Mouse (Mus musculus) c-Kit-positive CD71-negative TER-119-negative erythroid progenitor cells, embryonic 14.5 days (primary cell): ENCODE data around the gene Bcl2l15.
A peak's percentile ranks its signal among the peaks of the same experiment; 100 is the strongest.
"Not testable (repeated sequence)": the region's sequence is repeated elsewhere in the genome, so short reads cannot be mapped to it uniquely, and the experiment has no call there.

Source experiments
- DNase-seq: peaks from one replicate; pipeline ENCODE4 v3.0.0-alpha.2; 2013; ENCODE audit warnings: low read depth

The Bcl2l15 gene

DNA sequence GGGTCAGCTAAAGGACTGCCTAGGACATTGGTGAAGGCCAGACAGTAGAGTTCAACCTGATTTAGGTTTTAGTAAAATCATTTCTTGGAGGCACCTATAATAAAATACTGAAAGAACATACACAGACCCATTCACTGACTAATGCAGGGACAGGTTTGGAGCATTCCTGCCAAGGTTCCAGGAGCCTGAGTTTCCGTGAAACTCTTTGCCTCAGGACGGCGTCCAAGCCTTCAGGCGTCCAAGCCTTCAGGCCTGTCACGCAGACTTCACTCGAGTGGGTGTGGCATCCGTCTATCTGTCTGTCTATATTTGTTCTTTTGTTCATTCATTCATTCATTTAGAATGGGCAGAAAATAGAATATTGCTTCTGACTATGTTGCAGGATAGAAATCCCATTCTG, 1.3 kb upstream of the Bcl2l15 start:
- DNase-seq, result no peak

DNA sequence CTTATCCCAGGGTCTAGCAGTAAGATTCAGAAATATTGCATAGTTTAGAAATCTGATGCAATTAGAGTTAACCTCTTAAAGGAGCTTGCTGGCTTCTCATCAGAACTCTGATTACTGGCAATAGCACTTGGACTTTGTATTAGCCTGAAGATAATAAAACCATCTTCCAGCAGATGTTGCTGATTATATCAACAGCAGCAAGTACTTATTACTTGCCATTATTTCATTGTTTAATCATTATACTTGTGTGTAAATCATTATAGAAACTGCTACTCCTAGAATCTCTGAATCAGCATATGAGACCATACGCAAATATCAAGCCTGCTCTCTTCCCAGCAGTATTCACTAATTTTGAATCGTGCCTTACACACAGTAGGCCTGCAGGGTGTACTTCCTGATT, 1.6 kb downstream of the Bcl2l15 start:
- DNase-seq, result no peak

DNA sequence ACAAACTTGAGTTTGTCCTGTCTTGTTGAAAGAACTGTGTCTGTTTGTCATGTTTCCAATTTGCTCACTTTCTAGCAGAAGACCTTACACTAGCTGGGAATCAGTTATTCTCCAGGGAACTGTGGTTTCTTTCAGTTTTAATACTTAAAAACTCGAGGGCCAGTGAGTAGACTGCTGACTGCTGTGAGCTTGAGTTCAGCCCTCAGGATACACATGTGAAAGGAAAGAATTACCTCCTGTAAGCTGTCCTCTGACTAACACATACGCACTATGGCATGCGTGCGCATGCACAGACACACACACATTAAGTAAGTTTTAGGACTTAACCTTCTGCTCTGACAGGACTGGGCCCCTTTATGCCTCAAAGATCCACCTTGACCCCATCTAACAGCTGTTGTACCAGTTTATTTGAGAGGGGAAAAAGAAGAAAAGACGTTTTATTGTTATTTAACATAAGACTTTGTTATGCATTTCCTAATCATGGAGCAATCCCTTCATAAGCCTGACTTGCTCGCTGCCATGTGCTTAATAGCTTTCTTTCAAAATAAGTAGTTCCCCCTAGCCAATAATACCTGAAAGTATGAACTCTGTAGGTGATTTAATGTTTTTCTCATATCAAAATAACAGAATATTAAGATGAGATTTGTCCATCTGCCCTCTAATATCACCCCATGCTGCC, 3.0 kb downstream of the Bcl2l15 start:
- DNase-seq, result no peak

DNA sequence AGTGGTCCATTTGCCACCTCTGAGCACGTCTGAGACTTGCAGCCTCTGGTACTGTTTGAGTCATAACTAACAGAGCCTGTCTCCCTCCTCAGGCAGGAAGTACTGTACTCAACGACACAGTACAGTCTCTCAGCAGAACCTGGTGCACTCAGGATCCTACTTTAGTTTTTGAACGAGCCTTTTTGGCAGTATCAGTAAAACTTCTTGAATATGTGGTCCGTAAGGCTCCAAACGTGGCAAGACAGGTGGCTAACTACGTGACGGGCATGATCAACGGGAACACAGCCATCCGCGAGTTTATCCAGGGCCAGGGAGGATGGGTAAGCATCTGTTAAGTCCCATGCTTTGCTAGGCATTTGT, 3.5 kb downstream of the Bcl2l15 start:
- DNase-seq, result no peak

DNA sequence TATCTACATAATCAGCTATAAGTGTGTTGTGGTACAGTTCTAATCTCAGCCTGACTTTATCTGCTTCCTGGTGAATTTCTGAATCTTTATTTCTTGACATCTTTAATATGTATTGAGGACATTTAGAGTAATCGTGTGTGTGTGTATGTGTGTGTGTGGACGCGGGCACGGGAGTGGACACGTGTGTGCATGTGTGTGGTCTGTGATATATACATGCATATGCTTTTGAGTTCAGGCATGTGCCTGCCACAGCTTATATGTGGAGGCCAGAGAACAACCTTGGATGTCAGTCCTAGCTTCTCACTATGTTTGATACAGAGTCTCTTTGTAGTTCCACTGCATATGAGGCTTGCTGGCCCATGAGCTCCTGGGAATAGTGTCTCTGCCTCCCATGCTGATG, 4.1 kb downstream of the Bcl2l15 start:
- no peak for DNase-seq

DNA sequence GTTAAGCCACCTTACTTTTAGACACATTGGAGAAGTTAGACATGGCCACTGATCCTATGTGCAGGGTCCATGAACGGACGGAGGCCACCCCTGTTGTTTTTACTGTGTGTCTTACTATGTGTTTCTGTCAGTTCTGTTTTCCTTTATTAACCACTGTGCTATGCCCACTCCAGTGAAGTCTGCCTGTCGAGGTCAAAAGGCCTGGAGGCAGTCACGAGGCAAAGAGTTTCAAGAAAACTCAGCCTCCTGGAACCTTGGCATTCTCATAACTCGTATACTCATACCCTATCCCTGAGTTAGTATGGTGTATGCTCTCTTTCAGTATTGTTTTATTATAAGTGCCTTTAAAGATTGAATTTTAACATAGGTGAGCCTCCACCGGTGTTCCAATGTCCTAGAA, 7.3 kb downstream of the Bcl2l15 start:
- no peak for DNase-seq

DNA sequence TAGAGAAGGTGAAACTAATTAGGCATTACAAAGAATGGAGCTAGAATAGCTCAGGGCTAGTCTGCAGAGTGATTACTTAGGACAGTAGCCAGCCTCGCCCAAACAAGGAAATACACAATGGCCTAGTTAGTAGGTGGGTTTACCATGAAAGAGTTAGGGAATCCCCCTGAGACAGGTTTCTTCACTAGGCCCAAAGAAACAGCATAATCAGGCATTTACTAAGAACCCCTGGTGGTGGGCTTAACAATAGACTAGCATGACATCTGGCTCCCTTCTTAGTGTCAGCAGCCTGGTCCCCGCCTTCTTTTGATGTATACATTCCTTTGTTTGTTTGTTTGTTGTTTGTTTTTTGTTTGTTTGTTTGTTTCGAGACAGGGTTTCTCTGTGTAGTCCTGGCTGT, 7.8 kb downstream of the Bcl2l15 start:
- not testable (repeated sequence) for DNase-seq

DNA sequence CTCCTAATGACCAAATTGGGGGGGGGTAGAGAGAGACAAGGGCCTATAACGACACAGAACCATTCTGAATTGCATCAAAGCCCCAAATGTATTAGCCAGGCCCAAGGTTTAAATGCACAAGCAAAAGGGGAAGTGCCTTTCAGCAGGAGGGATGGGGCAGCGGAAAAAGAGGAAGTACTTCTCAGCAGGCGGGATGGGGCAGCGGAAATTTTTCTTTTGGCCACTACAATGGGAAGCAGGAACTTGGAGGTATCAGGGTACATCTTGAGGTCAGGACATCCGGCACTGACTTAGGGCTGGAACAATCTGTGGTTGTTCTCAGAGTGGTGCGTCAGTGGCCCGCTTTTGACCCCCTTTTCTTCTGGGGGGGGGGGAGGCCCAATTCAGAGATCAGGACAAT, 8.5 kb downstream of the Bcl2l15 start:
- DNase-seq, result not testable (repeated sequence)

DNA sequence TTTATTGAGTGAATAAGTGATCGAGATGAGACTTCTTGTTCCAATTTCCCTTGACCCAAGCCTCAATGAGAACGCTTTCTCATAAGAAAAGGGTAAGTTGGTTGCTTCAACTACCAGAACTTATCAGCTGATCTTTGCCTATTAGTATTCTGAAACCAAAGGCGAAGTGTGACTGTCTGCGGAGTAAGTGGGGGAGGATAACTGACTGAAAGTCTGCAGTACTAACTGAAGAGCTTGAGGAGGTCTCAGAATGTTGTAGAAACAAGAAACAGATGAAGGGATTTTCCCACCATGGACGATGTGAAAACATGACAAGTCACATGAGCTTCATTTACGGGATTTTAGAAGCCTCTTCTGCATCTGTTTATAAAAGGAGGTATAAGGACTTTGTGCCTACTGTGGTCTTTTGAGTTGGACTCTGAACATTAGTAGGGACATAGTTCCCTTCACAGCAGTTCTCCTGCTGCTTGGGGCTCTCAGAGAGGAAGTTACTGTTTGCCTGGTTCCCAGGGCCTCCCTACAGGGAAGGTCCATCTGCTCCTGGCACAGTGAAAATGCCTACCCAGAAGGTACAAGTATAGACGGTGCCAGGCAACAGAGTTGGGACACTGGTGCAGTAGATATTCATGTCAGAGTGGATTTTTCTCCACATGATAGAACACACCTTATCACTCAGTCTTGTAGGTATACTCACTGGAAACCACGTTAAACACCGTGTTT, 18.4 kb downstream of the Bcl2l15 start:
- DNase-seq, result no peak

DNA sequence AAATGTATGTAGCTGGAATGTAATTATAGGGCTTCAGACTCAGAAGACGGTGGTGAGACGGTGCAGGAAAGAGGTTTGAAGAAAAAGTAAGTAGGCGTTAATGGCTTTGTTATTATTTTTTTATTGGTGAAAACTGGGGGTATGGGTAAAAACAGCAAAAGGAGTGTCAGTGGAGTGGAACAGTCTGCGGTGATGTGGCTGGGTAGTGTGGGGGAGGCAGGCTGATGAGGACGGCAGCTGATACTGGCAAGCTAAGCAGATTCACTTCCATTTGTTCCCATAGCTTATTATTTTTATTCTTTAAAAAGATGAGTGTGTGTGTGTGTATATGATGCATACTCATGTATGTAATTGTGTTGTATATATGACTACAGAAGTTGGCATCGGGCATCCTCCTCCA, 19.1 kb downstream of the Bcl2l15 start:
- DNase-seq, result no peak

DNA sequence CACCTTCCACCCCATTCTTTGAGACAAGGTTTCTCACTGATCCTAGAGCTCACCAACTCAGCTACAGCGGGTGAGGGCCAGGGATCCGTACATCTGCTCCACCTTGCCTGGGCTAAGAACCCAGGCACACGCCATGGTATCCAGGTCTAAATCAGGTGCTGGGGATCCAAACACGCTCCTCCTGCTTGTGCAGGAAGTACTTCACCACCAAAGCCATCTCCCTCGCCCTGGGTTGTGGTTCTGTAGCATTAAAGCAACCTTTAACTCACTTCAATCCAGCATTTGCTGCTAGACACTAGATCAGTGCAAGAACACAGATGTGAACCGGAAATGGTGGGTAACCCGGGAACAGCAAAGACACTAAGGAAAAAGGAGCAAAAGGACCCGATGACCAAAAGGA, 19.5 kb downstream of the Bcl2l15 start:
- DNase-seq, result no peak

DNA sequence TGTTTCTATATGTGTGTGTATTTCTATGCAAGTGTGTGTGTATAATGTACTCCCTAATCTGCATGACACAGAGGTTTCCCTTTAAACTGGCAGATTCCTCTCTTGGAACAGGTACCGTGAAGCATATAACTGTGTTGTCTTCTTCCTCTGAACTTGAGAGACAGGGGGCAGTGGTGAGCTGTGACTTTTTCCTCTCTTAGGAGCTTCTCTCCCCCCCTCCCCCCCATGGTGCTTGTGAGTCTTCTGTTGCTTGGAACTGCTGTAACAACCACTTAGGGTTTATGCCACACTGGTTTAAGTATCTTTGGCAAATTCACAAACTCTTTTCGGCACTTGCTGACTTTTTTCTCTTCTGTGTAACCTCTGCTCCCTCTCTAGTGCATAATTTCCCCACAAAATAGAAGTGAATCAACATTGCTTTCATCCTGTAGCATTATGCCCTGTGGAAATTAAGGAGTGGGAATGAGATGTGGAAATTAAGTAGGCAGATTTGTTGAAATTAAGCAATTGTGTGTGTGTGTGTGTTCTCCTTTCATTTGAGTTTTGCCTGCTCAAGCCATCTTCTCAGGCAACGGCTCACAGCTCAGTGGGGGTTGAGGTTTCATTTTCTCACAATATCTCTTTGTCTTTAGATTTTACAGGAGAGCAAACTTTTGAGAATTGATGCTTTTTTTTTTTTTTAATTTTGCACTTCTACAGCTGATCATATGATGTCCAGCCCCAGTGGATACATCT, 20.3 kb downstream of the Bcl2l15 start:
- DNase-seq, result peak; percentile 71

DNA sequence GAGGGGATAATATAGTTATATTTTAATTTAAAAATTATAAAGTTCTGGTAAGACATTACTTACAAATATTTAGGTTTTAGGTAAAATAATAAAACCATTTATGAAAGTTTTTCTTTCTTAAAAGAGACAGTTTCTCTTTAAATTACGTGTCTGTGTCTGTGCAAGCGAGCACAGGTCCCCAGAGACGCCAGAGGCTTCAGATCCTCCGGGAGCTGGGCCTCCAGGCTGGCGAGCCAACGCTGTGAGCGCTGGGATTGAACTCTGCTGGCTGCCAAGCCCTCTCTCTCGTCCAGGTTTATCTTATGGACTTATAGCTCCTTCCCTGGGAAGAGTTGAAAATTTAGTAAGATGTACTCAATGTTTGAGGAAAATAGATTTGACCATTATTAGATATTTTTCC, 21.4 kb downstream of the Bcl2l15 start:
- no peak for DNase-seq

DNA sequence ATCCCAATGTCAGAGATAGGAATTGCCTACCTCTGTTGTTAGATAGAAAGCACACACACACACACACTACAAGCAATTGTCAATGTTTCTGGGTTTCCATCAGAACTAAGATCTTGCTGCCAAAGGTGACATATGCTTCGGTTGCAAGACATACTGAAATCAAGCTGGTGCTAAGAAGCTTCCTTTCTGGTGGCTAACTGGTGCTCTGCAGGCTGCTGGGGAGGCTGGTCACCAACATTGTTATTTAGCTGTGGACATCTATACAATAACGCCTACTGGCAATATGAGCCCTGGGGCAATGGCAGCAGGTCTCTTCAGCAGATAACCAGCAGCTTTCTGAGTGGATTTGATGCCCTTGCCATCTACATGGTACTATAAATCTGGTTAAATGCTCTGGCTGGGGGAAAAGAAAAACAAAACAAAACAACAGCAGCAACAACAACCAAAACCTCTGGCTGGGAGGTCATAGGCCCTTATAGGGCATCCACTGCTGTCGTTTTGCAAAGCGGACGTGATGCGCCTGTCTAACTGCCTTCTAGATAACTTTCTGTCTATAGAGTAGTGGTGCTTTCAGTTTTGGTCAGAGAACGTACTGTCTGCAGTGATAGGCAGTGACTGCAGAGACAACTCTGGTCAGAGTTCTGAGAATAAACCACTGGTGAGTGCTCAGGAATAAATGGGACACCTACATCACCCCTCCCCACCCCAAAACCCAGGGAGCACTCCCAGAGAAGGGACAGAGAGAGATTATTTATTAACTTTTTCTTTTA, 24.8 kb downstream of the Bcl2l15 start:
- no peak for DNase-seq

DNA sequence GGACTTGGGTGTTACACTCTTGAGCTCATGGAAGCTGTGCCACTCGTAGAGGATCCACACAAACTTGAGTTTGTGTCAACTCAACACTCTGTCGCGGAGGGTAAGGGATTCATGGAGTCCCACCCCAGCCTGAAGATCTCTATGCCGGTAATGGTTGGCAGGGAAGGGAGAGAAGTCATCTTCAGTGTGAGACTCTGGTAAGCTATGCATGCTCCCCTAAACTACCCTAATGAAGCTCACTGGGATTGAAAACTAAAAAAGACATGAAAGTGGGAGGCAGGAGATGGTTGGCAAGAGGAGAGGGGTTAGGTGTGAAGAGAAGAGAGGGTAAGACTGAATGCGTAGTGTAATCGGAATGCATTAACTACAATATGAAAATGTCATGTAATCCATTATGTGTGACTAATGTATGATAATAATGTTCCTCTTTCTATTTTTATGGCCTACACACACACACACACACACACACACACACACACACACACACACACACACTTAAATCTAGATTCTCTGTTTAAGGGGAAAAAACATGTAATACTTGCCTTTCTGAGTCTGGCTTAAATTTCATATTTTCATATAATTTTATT, 25.7 kb downstream of the Bcl2l15 start:
- no peak for DNase-seq

DNA sequence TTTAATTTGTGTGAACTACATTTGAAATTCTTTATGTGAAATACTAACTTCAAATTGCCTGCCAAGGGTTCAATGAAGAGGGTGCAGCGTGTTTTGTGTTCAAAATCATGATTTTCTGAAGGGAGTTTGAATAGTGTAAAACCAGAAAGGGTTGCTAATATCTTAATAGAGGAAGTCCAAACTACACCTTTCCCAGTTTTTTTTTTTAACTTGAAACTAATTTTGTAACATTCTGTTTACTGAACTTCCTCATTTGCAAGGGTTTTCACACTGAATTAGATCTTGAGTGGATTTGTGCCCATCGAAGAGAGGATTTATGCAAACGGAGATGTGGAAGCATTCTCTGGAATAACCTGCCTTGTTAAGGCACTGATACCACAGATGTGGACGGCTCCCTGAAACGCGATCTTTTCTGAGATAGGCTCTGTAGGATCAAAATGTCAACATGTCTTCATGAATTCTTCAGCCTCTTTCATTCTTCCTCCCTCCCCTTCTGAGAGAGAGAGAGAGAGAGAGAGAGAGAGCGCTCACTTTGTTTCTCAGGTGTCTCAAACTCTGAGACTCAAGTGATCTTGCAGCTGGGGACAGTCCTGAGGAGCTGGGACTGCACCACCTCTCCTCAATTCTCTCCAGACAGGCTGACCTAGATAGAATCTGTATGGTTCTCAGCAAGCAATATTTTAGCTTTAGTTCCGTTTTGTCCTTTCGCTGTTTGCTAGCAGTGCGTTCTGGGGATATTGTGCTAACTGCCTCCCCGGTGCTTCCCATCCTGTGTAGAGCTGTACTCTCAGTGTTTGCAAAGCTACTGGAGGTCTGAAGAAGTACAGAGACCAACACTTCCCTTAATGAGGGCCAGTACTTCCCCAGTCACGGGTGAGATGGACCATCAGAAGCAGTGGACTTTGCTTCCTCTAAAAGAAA, 26.7 kb downstream of the Bcl2l15 start, which contains the start of gene Ptpn22:
TSS of gene Ptpn22 (plus strand) at position 915 of the 921 bp plus-strand sequence.
- peak; percentile 24 for DNase-seq

DNA sequence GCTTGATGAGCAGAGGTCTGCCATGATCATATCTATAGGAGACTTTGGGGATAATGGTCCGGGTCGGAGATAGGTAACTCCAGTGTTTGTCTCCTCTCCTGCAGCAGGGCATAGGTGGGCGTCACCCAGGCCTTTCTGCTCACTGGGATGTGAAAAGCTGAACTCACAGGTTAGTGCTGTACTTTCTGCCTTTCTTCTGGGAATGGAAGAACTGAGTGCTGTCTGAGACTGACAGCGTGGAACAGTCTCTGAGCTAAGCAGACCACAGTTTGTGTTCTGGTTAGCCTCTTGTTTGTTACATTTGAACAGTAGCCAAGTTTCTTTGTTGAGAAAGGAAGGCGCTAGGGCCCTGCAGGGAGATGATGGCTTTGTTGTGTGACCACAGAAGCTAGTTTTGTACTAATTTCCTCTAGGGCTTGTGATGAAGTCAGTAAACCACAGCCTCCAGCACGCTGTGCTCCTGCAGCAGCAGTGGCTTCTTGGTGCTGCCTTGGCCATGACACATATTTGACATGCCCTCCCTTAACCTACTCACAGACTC, 27.5 kb downstream of the Bcl2l15 start:
- peak; percentile 61 for DNase-seq

DNA sequence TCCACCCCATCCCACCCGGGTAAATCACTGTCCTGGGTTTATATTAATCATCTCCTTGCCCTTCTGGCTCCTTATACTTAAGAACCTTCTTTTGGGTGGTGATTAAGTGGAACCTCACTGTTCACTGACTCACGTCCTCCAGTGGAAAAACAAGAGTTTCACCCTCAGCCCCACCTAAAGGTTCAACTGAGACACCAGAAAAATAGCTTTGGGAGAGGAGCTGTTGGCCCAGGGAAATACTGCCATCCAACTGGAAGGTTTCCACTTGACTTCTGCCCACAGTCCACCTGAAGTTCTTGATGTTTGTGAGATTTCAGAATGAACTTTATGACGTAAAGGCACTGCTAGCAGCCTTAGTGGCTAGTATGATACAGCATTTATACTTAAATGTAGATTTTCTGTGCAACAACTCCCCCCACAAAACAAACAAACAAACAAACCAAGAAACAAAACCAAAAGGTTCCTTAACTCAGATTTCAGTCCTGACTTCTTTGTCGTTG, 30.4 kb downstream of the Bcl2l15 start:
- DNase-seq, result no peak

DNA sequence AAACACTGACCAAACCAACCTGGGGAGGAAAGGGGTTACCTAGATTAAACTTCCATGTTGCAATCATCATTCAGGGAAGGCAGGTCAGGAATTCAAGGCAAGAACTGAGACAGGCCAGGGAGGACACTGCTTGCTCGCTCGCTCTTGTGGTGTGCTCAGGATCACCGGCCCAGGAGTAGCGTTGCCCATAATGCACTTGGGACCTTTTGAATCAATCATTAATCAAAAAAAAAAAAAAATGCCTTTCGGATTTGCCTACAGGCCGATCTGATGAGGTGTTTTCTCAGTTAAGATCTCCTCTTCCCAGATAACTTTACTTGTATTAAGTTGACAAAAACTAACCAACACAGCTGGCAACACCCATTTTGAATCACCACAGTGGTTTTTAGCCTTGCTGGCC, 31.8 kb downstream of the Bcl2l15 start:
- DNase-seq, result no peak

DNA sequence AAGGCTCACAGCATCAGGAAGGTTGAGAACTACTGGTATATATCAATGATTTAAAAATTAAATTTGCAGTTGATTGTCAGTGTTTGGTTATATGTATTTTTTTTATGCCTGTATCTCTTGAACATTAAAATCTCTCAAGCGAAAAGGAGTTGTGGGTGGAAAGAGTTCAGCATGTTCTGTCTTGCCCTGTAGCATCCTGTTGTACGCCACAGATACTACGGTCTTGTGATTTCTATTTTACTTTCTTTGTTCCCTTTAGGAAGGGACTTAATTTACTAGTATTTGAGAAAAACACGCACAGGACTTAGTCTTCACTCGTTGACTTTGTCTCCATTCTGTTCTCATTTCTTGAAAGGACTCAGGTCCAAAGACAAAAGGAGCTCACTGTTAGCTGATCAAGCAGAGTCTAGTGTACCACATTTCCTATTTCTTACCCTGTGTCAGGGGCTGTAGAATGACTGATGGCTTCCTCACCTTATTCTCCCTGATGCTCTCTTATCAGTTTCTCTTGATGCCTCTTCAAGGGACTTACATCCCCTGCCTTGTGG, 35.1 kb downstream of the Bcl2l15 start:
- DNase-seq, result no peak
